Mouse (Mus musculus): ENCODE measurements at regions not wholly inside any gene's neighbourhood (a gene's known extent, or its start where the extent isn't known, plus 50 kb on each side); places are given as distances from the start of the nearest gene placed in this dataset.

- no peak for TF ChIP-seq POLR2A (IDR thresholded peaks at IDR 0.05; ENCODE audit: extremely low read depth, insufficient read depth, low read length)
- no peak for TF ChIP-seq CTCF (IDR thresholded peaks at IDR 0.05; ENCODE audit: extremely low read depth, insufficient read depth, low read length)
These were observed 201.6 kb downstream of the 3110018I06Rik start for GRCm38 (mm10) chr12:107690061-107690460.

Measured in cortical plate, adult 2 months (tissue).